Mouse (Mus musculus) gastrocnemius, postnatal 14 days (tissue): Measurements from ENCODE around the gene Rps6kb1. TPM values are rescaled to one million over a fixed set of nuclear protein-coding genes. Genes with fewer than 3 reads are reported as not detected.

ENCODE experiments used
- DNase-seq: peaks from one replicate; pipeline ENCODE4 v3.0.0; 2021; ENCODE audit warnings: mixed read lengths
- intact Hi-C: fragments of 180-260 bp; cut with DNase I; formaldehyde crosslinking; loops from one replicate; pipeline ENCODE4 v1.15.1; 2025; ENCODE audit warnings: low total_unique reads
- total RNA-seq, 2 experiments: library from RNA; stranded (reverse); gene quantifications; 2 replicates each; pipeline ENCODE4 v1.2.3; 2021

Rps6kb1 gene
- total RNA-seq, 2 experiments from 2014 or later: 28.8 to 28.9 TPM

GRCm38 (mm10) chr11:86581943-86582542, 37.4 kb upstream of the Rps6kb1 start:
- DNase-seq: no peak
- intact Hi-C loops: no loop called here

GRCm38 (mm10) chr11:86581250-86581753, 36.7 kb upstream of the Rps6kb1 start:
- peak; percentile 32 for DNase-seq
- intact Hi-C loops: no loop called here

GRCm38 (mm10) chr11:86580319-86581113, 35.9 kb upstream of the Rps6kb1 start:
- intact Hi-C loops: no loop called here
- no peak for DNase-seq

GRCm38 (mm10) chr11:86579731-86580318, 35.2 kb upstream of the Rps6kb1 start:
- no peak for DNase-seq
- intact Hi-C loops: no loop called here

- DNase-seq: peak; percentile 61
- intact Hi-C loops: no loop called here
Observed at GRCm38 (mm10) chr11:86578809-86579730, 34.5 kb upstream of the Rps6kb1 start.

- DNase-seq: no peak
- intact Hi-C loops: no loop called here
Observed at GRCm38 (mm10) chr11:86578106-86578808, 33.7 kb upstream of the Rps6kb1 start.

GRCm38 (mm10) chr11:86577231-86577630, 32.6 kb upstream of the Rps6kb1 start:
- intact Hi-C loops: no loop called here
- DNase-seq: peak; percentile 27

GRCm38 (mm10) chr11:86575632-86576378, 31.2 kb upstream of the Rps6kb1 start:
- intact Hi-C loops: no loop called here
- DNase-seq: no peak

GRCm38 (mm10) chr11:86574408-86574807, 29.8 kb upstream of the Rps6kb1 start:
- no peak for DNase-seq
- intact Hi-C loops: no loop called here

- intact Hi-C loops: no loop called here
- no peak for DNase-seq
Observed at GRCm38 (mm10) chr11:86573646-86574231, 29.1 kb upstream of the Rps6kb1 start.

- intact Hi-C loops: no loop called here
- DNase-seq: no peak
Observed at GRCm38 (mm10) chr11:86572623-86573022, 28.0 kb upstream of the Rps6kb1 start.

- intact Hi-C loops: no loop called here
Observed at GRCm38 (mm10) chr11:86571871-86572270, 27.3 kb upstream of the Rps6kb1 start.

GRCm38 (mm10) chr11:86571047-86571855, 26.6 kb upstream of the Rps6kb1 start:
- DNase-seq: no peak
- intact Hi-C loops: no loop called here

More at GRCm38 (mm10) chr11:86571871-86572270, 27.3 kb upstream of the Rps6kb1 start:
- DNase-seq: no peak

GRCm38 (mm10) chr11:86570261-86570746, 25.7 kb upstream of the Rps6kb1 start:
- intact Hi-C loops: no loop called here

GRCm38 (mm10) chr11:86568425-86568824, 23.8 kb upstream of the Rps6kb1 start:
- DNase-seq: no peak
- intact Hi-C loops: no loop called here

More at GRCm38 (mm10) chr11:86570261-86570746, 25.7 kb upstream of the Rps6kb1 start:
- DNase-seq: no peak

GRCm38 (mm10) chr11:86558258-86558657, 13.7 kb upstream of the Rps6kb1 start:
- intact Hi-C loops: no loop called here
- DNase-seq: no peak

GRCm38 (mm10) chr11:86553525-86553924, 8.9 kb upstream of the Rps6kb1 start:
- intact Hi-C loops: no loop called here
- DNase-seq: no peak
